Mouse (Mus musculus) E14TG2a.4 (cell line): ENCODE measurements around the gene Anp32e.

Experiments
- CTCF ChIP-seq: conservative IDR thresholded peaks from 2 replicates; pipeline ENCODE4 v1.5.1; 2014; ENCODE audit warnings: low read length
- NANOG ChIP-seq: IDR thresholded peaks from 2 replicates; pipeline ENCODE4 v1.6.1; 2014; ENCODE audit warnings: borderline replicate concordance, low read length, mixed read lengths
- POU5F1 ChIP-seq: IDR thresholded peaks from 2 replicates; pipeline ENCODE4 v1.6.1; 2014; ENCODE audit warnings: low read length, borderline replicate concordance

- TF ChIP-seq CTCF (no peak), POU5F1 (no peak), NANOG (peak; percentile 33; the same call in 1 of the 2 replicates)
Measured at GRCm38 (mm10) chr3:95891211-95892065, 37.6 kb upstream of the Anp32e start, which contains the start of gene BC028528.
